33 mouse cellular contexts compared by ENCODE assay signal in the genomic region with DNA sequence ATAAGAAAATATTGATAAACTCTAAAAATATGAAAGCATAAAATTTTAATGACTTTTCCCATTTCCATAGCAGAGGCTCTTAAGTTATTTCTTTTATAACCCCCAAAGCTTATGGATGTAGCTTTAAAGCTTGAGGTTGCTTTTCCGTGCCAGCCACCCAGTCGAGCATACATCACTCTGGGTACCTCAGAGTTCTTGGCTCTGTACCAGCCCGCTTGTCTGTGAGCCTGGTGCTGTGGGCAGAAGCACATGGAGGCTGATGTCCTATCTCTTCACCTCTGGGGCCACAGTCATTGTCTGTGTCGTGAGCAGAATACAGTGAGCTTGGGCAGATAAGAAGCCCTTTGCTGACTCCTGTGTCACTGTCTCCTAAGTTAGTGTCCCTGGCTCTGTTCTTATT. TPM values are rescaled to one million over a fixed set of nuclear protein-coding genes. Genes with fewer than 3 reads are reported as not detected.
"Had no signal": no experiment of that assay in that cellular context is flagged by ENCODE, and none has a peak within 500 bp of the region (broad histone marks: within the 10 kb centered on the region; RNA-seq: fewer than 3 reads in every experiment).

No protein-coding gene starts in this region.

- H3K4me1 ChIP-seq: heart, embryonic 13.5 days; heart, embryonic 15.5 days; hindbrain, embryonic 13.5 days; hindbrain, embryonic 15.5 days; intestine, embryonic 15.5 days; liver, embryonic 13.5 days; liver, embryonic 15.5 days had no signal

- H3K9ac ChIP-seq: heart, embryonic 13.5 days; heart, embryonic 15.5 days; hindbrain, embryonic 13.5 days; hindbrain, embryonic 15.5 days; intestine, embryonic 15.5 days; limb, embryonic 12.5 days; liver, embryonic 13.5 days; liver, embryonic 15.5 days; liver, postnatal 0 days had no signal

- DNase-seq: gastrocnemius, postnatal 14 days; gastrocnemius, postnatal 36 days; heart, adult 11 months; heart, postnatal 14 days; heart, postnatal 36 days; kidney, adult 18-20 months; kidney, adult 8-10 months; kidney, postnatal 10 days; kidney, postnatal 4 days; liver; liver, embryonic 13.5 days; liver, postnatal 0 days had no signal

- H3K36me3 ChIP-seq: heart, embryonic 13.5 days; heart, embryonic 15.5 days; hindbrain, embryonic 13.5 days; hindbrain, embryonic 15.5 days; intestine, embryonic 15.5 days; limb, embryonic 10.5 days; limb, embryonic 12.5 days; liver, embryonic 13.5 days had no signal

- ATAC-seq: inflammation-experienced regulatory T-cells, adult 6 months; intestine, embryonic 15.5 days; intestine, postnatal 0 days; liver, postnatal 0 days had no signal

- H3K4me2 ChIP-seq: heart, embryonic 11.5 days; heart, embryonic 13.5 days; heart, embryonic 15.5 days; hindbrain, embryonic 13.5 days; hindbrain, embryonic 15.5 days; intestine, embryonic 15.5 days; limb, embryonic 12.5 days; liver, embryonic 11.5 days; liver, embryonic 13.5 days; liver, embryonic 15.5 days had no signal

- H3K27me3 ChIP-seq: heart, embryonic 13.5 days; heart, embryonic 15.5 days; hindbrain, embryonic 13.5 days; hindbrain, embryonic 15.5 days; intestine, embryonic 15.5 days; limb, embryonic 12.5 days; liver, embryonic 13.5 days; liver, embryonic 15.5 days had no signal

- H3K27ac ChIP-seq: heart, adult 2 months; heart, embryonic 13.5 days; heart, embryonic 15.5 days; hindbrain, embryonic 13.5 days; hindbrain, embryonic 15.5 days; intestine, embryonic 15.5 days; layer of hippocampus, adult 2 months; left cerebral cortex, adult 2 months; limb, embryonic 10.5 days; limb, embryonic 12.5 days; liver, embryonic 13.5 days; liver, embryonic 15.5 days had no signal

- H3K4me3 ChIP-seq: heart, adult 2 months; heart, embryonic 13.5 days; heart, embryonic 15.5 days; hindbrain, embryonic 13.5 days; hindbrain, embryonic 15.5 days; intestine, embryonic 15.5 days; layer of hippocampus, adult 2 months; left cerebral cortex, adult 2 months; limb, embryonic 10.5 days; limb, embryonic 12.5 days; liver, embryonic 13.5 days; liver, embryonic 15.5 days had no signal

- H3K9me3 ChIP-seq: heart, embryonic 15.5 days; hindbrain, embryonic 13.5 days; hindbrain, embryonic 15.5 days; intestine, embryonic 15.5 days; limb, embryonic 10.5 days; limb, embryonic 12.5 days; liver, embryonic 13.5 days; liver, embryonic 15.5 days had no signal

RNA-seq across cellular contexts. Expression of a gene that starts 55.2 kb away (rescaled TPM):
- polyA plus RNA-seq: gonadal fat pad, adult 2 months; heart, adult 2 months; heart, embryonic 11.5 days; heart, embryonic 13.5 days; heart, embryonic 15.5 days; heart, postnatal 0 days; hindbrain, embryonic 11.5 days; hindbrain, embryonic 13.5 days; hindbrain, embryonic 15.5 days; inflammation-experienced regulatory T-cells, adult 6 months; intestine, embryonic 15.5 days; intestine, postnatal 0 days; kidney, embryonic 14.5 days; kidney, embryonic 16.5 days; limb, embryonic 10.5 days; limb, embryonic 12.5 days; limb, embryonic 14.5 days; liver, embryonic 11.5 days; liver, embryonic 13.5 days; liver, embryonic 15.5 days; liver, postnatal 0 days had no signal
